Mouse (Mus musculus) heart, adult 9 months (tissue): Measurements from ENCODE around the gene Farp1.
A peak's percentile ranks its signal among the peaks of the same experiment; 100 is the strongest.

Experiments used
- DNase-seq, 2 experiments: peaks; one replicate each; pipeline ENCODE4 v3.0.0; 2022; ENCODE audit warnings: low spot score in 2 of 2

Gene Farp1

GRCm38 (mm10) chr14:121219226-121220039 lies 184.4 kb downstream of the Farp1 start:
- DNase-seq, result no peak

- DNase-seq, result no peak
Measured at GRCm38 (mm10) chr14:121220040-121220322, 185.0 kb downstream of the Farp1 start.

DNA sequence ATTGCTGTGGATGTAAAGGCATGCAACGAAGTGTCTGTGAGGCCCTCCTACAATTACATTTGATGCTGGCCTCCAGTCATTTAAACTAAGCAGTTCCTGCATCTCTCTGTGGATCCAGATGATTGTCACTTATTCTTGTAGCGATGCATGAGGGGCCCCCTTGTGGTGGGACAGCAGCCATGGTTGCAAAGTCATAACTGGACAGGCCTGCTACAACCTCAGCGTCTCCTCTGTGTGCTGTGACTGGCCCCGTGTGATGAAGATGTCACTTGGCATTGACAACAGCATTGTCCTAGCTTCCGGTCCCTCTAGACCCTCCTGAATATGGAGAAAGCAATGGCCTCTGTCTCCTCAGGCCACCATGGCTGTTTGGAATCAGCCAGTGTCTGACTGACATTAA lies 185.7 kb downstream of the Farp1 start:
- peak; percentile 41 to 64 for DNase-seq

DNA sequence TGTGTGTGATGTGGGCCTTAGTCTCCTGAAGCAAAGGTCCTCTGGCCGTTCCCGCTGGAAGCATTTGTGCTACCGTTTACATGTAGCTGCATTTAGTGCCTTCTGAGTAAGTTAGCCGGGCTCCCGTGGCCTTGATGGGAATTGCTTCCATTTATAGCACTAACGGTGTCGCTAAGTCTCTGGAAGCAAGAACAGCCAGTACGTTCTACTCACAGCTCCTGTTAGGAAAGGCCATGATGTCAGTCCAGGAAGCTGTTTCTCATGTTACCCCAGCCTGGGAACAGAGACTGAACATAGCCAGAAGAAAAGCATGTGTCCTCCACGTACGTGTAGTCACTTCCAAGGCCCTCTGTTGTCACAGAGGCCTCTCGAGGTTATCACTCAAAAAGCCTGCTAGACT lies 190.8 kb downstream of the Farp1 start:
- peak; percentile 33 for DNase-seq

DNA sequence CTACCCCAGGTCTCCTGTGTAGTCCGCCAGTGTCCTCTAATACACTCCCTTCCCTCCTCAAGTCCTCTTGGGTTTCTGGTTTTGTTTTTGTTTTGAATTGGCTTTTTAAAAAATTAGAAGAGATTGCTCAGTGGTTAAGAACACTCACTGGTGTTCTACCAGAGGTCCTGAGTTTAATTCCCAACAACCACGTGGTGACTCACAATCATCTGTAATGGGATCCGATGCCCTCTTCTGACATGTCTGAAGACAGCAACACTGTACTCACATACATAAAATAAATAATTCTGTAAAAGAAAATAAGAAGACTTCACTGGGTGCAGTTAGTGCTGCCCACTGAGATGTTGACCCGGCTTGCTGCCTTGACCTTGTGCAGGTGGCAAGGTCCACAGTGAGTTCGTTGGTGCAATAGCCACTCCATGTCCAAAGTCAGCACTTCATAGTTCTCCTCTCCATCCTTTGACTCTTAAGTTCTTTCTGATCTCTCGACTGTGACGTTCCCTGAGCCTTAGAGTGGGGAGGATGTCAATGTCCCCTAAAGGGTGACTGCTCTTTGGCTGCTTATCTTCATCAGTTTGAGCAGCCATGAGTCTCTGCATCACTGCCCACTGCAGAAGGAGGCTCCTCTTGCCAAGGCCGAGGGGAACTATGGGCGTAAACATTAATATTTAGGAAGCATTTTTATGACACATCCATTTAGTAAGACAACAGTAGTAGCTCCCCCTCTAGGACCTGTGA lies 194.2 kb downstream of the Farp1 start:
- DNase-seq, result no peak

- DNase-seq, result no peak
Measured at GRCm38 (mm10) chr14:121231232-121231631, 196.2 kb downstream of the Farp1 start.

GRCm38 (mm10) chr14:121234741-121235307 lies 199.8 kb downstream of the Farp1 start:
- DNase-seq, result no peak

DNA sequence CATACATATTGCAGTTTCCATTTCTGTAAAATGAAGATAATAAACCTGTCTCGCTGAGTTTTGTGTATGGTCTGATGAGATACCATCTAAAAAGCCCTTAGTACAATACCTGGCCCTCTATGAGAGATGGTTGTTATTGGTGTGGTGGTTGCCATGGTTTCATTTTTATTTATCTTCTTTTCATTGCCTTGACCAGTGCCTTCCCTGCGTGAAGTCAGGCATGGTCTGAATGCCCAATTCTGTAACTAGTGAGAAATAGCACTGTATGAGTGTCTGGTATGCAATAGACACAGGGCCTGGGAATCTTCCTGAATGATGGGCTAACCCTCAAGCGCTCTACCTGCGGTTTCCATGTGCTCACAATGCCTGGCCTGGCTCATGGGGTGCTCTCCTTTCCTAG lies 201.7 kb downstream of the Farp1 start:
- no peak for DNase-seq

DNA sequence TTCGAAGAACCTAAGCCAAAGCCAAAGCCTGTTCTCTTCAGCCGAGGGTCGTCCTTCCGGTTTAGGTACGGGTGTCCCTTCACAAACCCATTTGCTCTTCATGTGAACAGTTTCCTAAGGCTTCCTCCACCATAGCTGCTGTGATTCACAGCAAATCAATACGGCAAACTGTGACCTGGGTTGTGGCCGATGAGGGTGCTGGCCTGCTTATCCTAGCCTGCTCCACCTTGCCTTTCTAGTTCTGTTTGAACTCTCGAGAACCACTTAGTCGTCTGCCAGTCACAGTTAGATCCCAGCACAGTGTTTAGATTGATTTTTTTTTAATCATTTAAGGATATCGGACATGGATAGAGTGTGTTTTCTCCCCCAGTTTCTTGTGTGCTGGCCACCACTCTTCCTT lies 203.7 kb downstream of the Farp1 start:
- no peak for DNase-seq

- DNase-seq, result no peak
Measured at GRCm38 (mm10) chr14:121239386-121239785, 204.4 kb downstream of the Farp1 start.

DNA sequence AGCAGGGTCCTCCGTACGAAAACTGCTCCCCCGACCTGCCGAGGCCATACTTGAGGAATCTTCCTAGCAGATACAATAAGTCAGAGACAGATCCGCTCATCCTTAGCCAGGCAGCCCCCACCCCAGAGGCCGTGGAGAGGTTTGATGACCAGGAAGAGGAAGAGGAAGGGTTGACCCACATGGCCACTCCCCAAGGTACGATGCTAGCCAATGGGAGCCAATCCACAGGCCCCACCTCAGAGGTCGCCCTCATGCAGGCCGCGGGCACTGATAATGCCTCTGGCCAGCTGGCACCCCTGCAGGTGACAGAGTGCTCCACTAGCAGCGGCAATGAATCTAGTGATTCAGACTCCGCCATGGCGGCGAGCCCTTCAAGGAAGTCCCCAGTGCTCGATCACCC lies 209.1 kb downstream of the Farp1 start:
- no peak for DNase-seq

- DNase-seq, result peak in 1 of 2 experiments; percentile 21
Measured at GRCm38 (mm10) chr14:121246048-121246731, 211.2 kb downstream of the Farp1 start.

GRCm38 (mm10) chr14:121247287-121247686 lies 212.3 kb downstream of the Farp1 start:
- DNase-seq, result no peak

DNA sequence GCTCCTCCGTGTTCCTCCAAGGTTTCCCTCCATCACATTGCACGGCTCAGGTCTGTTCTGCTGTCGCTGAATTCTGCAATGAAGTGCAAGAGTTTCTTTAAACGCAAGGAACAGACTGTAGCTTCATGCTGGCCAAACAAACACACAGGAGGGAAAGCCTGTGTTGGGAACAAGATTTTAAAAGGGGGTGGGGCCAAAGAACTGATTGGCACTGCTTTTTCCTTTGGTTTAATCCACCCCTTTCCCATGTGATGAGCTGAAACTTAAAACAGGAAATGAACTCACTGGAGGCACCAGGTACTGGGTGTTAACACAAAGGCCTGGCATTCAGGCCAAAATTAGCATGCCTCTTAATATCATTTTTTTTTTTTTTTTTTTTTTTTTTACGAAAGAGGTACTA lies 213.3 kb downstream of the Farp1 start:
- DNase-seq, result no peak

DNA sequence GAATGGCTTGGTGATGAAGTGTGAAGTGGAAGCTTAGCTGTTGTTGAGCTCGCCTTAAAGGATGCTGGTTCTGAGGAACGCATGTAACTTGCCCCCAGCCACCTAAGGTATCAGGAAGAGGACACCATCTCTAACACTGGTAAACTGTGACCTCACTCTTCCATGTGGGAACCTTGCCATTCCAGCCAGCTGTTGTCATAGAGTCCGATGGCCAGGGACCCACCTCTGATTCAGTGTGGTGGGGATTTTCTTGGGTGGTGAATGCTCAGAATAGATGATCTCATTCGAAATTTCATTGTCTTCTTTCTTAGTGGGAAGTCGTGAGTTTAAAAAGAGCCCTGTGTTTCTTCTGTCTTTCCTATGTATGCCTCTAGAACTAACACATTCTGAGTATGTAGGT lies 216.1 kb downstream of the Farp1 start:
- DNase-seq, result no peak

DNA sequence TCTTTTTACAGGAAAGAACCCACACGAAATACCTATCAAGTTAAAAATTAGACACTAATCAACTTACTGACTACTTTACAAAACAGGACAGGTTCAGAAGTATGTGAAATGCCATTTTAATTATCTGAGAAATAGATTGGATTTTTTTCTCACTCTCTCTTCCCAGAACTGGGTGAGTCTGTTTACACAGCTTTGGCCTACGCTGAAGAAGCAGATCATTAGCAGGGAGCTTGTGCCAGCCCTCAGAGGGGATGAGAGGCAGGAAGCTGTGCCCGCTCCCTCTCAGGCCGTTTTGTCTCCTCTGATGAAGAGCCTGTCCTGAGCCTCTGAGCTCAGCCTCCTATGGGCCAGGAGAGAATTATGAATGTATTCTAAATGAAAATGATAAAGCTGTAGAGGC lies 216.7 kb downstream of the Farp1 start:
- DNase-seq, result no peak

DNA sequence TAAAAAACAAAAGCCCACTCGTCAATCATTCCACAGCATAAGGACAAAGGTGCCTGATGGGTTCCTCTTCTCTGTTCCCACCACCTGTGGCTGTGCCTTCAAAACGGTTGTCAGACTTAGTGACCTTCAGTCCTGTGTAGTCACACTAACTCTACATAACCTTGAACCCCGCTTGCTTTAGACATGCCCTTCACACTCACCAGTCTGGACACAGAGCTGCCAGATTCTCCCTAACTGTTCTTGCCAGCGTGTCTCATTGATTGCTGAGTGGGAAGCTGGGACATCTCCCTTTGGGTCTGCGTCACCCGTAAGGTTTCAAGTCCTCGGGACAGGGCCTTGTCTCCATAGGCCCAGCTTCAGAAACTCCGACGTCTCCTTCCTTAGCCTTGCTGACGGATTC lies 217.5 kb downstream of the Farp1 start:
- no peak for DNase-seq

DNA sequence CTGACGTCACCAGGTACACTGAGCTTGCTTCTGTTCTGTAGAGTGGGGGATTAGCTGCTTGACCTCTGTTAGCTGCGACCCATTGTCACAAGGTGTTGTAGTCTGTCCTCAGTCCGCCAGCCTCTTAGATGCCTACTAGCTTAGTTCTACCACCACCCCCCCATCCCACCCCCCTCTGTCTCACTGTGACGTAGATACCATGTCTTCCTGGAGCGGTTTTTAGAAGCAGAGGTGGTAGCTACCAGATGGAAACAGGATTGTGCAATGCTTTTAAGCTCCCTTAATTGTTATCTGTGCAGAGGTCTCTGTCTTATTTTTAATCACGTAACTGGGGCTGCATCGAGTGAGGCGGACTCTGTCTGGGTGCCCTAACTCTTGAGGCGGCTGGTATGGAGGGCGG lies 219.9 kb downstream of the Farp1 start:
- DNase-seq, result no peak

DNA sequence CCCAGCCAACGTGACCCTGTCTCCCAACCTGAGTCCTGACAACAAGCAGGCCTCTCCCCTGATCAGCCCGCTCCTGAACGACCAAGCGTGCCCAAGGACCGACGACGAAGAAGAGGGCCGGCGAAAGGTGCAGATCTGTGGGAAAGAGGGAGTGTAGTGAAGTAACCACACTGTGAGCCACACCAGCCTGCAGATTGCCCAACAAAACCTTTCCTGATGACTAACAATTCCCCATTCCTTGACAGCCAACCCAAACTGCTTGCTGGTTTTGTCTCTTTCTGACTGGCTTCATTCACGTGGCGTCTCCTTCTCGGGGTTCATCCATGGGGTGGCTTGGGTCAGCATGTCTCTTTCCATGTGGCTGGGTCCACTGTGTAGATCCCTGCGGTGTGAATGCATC lies 220.5 kb downstream of the Farp1 start:
- no peak for DNase-seq

DNA sequence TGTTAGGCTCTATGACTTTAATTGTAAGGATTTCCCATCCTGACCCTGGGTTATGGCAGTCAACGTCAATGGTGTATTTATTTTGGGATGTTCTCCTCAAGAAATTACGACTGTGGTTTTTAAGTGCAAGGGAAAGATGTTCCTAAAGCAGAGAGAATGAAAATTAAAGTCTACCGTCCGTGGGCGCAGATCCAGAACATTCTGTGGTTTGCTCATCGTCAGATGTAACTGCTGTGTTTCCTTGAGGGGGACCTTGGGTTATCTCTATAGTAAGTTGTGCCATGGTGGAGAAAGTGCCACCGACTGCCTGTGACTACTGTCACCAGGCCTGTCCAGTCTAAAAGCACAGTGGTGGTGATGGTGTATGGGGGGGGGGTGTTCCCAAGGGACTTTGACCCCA lies 221.9 kb downstream of the Farp1 start:
- DNase-seq, result no peak

- DNase-seq, result no peak
Measured at GRCm38 (mm10) chr14:121259332-121259731, 224.3 kb downstream of the Farp1 start.

DNA sequence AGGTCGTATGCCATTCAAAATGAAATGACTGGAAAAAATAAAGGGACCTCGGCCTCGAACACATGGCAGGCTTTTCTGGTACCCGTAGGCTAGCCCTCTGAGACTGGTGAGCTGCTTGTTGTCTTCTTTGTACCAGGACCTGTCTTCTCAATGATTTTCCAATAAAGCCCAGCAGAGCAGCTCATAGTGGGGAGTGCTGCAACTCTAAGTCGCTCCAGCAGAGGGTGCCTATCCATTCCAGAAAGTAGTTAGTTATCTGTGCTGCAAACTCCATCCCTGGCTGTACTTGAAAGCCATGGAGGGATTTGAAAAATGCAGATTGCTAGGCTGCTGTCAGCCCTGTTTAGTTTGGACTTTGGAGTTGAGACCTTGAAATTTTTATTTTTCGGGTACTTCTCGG lies 224.8 kb downstream of the Farp1 start:
- DNase-seq, result no peak
